Mouse (Mus musculus) spleen, postnatal 0 days (tissue): ENCODE results near the gene Lmx1a. TPM values are rescaled to one million over a fixed set of nuclear protein-coding genes. Genes with fewer than 3 reads are reported as not detected.

Source experiments
- polyA plus RNA-seq: library from polyadenylated mRNA; unstranded; fragments of >200 nt; fragmentation: Nextera tagmentation; extraction: Ambion mirVana; gene quantifications from 2 replicates; pipeline ENCODE4 v1.2.1, GENCODE M21; 2015

Gene Lmx1a
- polyA plus RNA-seq: not detected in 2 replicates

GRCm38 (mm10) chr1:167689232-167689261 is at the start of gene Lmx1a:
Gene Lmx1a (plus strand): TSS chr1:167689237.

Other genes with a start within 250 kb of the Lmx1a start
- gene Lrrc52, start 222.5 kb upstream of the Lmx1a start, polyA plus RNA-seq: 0.11 and 0.18 TPM in 2 replicates
- gene Rxrg, start 90.9 kb upstream of the Lmx1a start, polyA plus RNA-seq: 0.18 and 0.19 TPM in 2 replicates